Mouse (Mus musculus): ENCODE measurements around the gene Slc22a1. TPM values are rescaled to one million over a fixed set of nuclear protein-coding genes. Genes with fewer than 3 reads are reported as not detected.

Gene Slc22a1
- polyA plus RNA-seq, 1 experiment from 2014 or later, result 51.0 TPM

DNA sequence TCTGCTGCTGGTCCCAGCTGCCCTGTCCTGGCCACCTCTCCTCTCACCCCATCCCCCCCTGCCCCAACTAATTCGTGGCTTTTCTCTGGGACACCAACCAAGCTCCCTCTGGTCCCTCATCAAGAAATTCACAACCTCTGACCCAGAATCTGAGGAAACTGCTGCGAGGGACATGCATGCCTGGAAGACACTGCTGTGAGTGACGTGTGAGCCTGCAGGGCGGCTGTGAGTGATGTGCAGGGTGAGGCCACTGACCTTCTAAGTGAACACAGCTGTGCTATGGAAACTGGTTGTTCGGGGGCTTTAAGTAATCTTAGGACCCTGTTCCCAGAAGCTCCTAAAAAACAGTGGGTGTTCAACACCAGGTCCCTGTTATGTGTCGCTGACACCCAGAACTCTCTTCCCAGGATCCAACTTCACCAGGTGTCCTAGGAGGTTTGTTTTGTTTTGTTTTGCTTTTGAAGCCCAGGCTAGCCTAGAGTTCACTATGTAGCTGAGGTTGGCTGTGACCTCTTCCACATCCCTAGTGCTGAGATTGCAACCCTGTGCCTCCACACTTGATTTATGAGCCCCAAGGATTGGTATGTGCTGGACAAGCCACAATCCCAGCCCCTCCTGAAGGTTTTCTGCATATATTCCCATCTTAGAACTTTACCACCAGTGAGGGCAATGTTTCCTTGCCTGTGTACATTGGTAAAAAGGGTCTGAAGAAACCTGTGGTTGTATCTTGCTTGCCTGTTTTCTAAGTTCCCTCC is 44.5 kb downstream of the Slc22a1 start:
- 48% methylated on average over 6 of the region's 6 CpGs for WGBS
- no peak overlapping the region for H3K9ac ChIP-seq
- no peak overlapping the region for H3K4me3 ChIP-seq
- H3K9me3 ChIP-seq (replicated peaks), result no peaks in the 10 kb centered on the region
- no peak overlapping the region for H3K4me2 ChIP-seq
- ATAC-seq (replicated peaks; ENCODE audit: insufficient number of reproducible peaks, insufficient read depth, low FRiP score, low read depth), result no peak
- H3K4me1 ChIP-seq (replicated peaks), result peaks cover 16% of the 10 kb centered on the region
- H3K27me3 ChIP-seq, result no peaks in the 10 kb centered on the region
- H3K27ac ChIP-seq, result peak overlapping the region; percentile 66
- no peaks in the 10 kb centered on the region for H3K36me3 ChIP-seq

DNA sequence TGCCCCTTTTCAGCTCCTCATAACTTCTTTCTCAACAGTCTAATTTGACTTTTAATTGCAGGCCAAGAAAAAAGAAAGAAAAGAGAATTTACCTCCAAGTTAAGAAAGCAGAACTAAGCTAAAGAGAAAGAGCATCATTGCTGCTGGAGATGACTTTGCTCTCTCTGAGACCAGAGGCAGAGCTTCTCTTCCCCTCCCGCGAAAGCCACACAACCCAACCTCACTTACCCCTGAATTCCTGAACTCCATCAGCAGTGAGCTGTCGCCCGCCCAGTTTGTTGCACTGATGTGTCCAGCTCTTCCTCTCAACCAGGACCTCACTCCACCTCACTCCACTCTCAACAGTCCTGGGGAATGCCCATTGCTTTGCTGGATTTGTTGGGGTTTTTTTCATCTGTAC is 47.6 kb downstream of the Slc22a1 start:
- 74% methylated on average over 4 of the region's 4 CpGs for WGBS
- ATAC-seq (replicated peaks; ENCODE audit: insufficient number of reproducible peaks, insufficient read depth, low FRiP score, low read depth), result no peak

DNA sequence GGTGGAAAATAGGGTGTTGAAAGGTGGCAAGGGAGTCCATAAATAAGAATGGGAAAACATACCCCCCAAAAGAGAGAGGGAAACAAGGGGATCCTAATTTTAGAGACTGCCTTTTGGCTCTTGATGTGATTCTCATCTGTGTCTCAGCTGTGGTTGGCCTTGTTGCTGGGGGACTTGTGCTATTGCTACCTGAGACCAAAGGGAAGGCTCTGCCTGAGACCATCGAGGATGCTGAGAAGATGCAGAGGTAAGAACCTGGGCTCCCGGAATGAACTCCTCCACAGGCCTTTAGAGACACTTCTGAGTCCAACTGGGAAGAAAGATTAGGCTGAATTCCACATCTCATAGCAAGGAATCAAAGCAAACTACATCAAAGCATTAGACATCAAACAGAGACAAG is 56.0 kb downstream of the Slc22a1 start:
- no peak overlapping the region for H3K27ac ChIP-seq
- H3K36me3 ChIP-seq, result no peaks in the 10 kb centered on the region
- H3K4me3 ChIP-seq, result no peak overlapping the region
- H3K4me2 ChIP-seq, result no peak overlapping the region
- no peak for ATAC-seq (replicated peaks; ENCODE audit: insufficient number of reproducible peaks, insufficient read depth, low FRiP score, low read depth)
- H3K9me3 ChIP-seq (replicated peaks), result no peaks in the 10 kb centered on the region
- H3K27me3 ChIP-seq, result no peaks in the 10 kb centered on the region
- WGBS, result 79% methylated on average over 2 of the region's 2 CpGs
- H3K4me1 ChIP-seq (replicated peaks), result no peaks in the 10 kb centered on the region
- no peak overlapping the region for H3K9ac ChIP-seq

More for the DNA sequence above, 47.6 kb downstream of the Slc22a1 start:
- H3K4me3 ChIP-seq, result no peak overlapping the region
- no peaks in the 10 kb centered on the region for H3K36me3 ChIP-seq
- H3K27me3 ChIP-seq, result no peaks in the 10 kb centered on the region
- no peak overlapping the region for H3K9ac ChIP-seq
- no peak overlapping the region for H3K4me2 ChIP-seq
- H3K4me1 ChIP-seq (replicated peaks), result peaks cover 16% of the 10 kb centered on the region
- no peak overlapping the region for H3K27ac ChIP-seq
- H3K9me3 ChIP-seq (replicated peaks), result no peaks in the 10 kb centered on the region

DNA sequence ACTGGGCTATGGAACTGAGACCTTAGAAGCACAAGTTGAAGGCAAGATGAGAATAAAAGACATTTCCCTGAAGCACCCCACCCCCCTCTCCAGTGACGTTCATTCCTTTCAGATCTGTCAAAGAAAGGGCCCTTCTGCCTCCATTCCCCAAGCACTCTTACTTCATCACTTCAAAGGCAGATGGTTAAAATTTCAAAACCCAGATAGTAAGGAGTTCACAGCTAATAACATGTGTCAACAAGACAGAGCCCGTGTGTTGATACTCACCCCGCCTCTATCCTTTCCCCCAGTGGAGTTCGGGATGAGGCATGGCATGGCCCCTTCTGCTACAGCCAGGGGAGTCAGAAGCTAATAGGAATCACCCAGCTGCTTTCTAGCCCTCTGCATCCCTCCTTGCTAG is 60.2 kb downstream of the Slc22a1 start:
- ATAC-seq (replicated peaks; ENCODE audit: insufficient number of reproducible peaks, insufficient read depth, low FRiP score, low read depth), result no peak
- H3K36me3 ChIP-seq, result no peaks in the 10 kb centered on the region
- no peaks in the 10 kb centered on the region for H3K4me1 ChIP-seq (replicated peaks)
- H3K9me3 ChIP-seq (replicated peaks), result no peaks in the 10 kb centered on the region
- H3K27me3 ChIP-seq, result no peaks in the 10 kb centered on the region
- no peak overlapping the region for H3K27ac ChIP-seq
- H3K4me2 ChIP-seq, result no peak overlapping the region
- H3K9ac ChIP-seq, result no peak overlapping the region
- WGBS, result 48% methylated on average over 4 of the region's 4 CpGs
- no peak overlapping the region for H3K4me3 ChIP-seq

DNA sequence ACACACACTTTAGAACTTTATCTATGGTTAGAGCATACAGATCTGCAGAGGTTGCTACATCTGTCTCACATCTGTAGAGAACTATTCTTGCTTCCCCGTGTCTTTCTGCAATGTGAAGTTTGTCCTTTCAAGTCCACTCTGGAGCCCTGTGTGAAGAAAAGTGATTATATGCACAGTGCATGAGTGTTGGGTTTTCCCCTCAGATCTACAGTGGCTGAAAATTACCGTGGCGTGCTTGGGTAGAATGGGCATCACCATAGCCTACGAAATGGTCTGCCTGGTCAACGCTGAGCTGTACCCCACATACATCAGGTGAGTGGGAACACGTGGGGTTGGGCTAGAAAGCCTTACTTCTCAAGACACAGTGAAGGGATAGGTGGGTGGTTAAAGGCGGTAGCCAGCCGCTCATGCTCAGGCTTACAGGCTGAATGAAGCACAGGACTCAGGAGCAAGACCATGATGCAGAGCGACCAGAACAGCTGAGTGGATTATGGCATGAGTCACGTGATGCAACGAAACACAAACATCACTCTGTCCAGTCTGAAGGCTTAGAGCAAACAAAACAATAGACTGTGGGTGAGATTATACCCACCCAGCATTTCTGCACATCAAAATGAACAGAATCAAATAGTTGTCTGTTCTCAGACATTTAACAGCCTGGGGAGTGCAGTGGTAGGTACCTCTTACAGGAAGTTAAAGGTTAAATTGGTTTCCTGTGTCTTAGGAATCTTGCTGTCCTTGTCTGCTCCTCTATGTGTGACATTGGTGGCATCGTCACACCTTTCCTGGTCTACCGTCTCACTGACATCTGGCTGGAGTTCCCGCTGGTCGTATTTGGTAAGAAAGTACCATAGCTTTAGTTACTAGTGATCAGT is 60.9 kb downstream of the Slc22a1 start:
- 83% methylated on average over 15 of the region's 15 CpGs for WGBS
- H3K4me3 ChIP-seq, result no peak overlapping the region

DNA sequence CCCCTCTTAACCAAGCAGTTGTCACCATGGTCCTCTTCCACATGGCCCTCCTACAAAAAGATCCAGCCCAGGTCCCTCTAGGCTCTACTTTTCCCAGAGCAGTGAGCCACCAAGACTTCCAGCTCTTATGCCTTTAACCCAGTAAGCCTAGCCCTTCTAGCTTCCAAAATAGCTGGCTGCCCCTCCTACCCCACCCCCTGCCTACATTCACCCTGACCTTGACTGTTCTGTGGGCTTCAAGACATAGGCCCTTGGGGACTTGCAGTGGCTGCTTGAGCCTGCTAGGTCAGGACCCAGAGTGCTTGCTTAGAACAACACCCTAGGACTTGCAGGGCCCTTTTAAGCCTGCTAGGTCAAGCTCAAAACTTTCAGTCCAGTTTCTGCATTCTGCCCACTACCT is 68.4 kb downstream of the Slc22a1 start:
- H3K4me3 ChIP-seq, result no peak overlapping the region
- no peaks in the 10 kb centered on the region for H3K9me3 ChIP-seq (replicated peaks)
- 0 out of 2 replicates have a peak, but pooled peaks cover 6% of the 10 kb centered on the region for H3K4me1 ChIP-seq (replicated peaks)
- 0 out of 2 replicates have a peak, but pooled peaks have one; percentile 18 for ATAC-seq (replicated peaks; ENCODE audit: insufficient number of reproducible peaks, insufficient read depth, low FRiP score, low read depth)
- no peak overlapping the region for H3K4me2 ChIP-seq
- H3K27me3 ChIP-seq, result no peaks in the 10 kb centered on the region
- H3K36me3 ChIP-seq, result no peaks in the 10 kb centered on the region
- no peak overlapping the region for H3K9ac ChIP-seq
- H3K27ac ChIP-seq, result no peak overlapping the region

More for the DNA sequence above, 60.9 kb downstream of the Slc22a1 start:
- H3K4me1 ChIP-seq (replicated peaks), result no peaks in the 10 kb centered on the region
- no peak overlapping the region for H3K27ac ChIP-seq
- H3K36me3 ChIP-seq, result no peaks in the 10 kb centered on the region
- no peaks in the 10 kb centered on the region for H3K27me3 ChIP-seq
- no peak overlapping the region for H3K4me2 ChIP-seq
- ATAC-seq (replicated peaks; ENCODE audit: insufficient number of reproducible peaks, insufficient read depth, low FRiP score, low read depth), result no peak
- no peak overlapping the region for H3K9ac ChIP-seq
- H3K9me3 ChIP-seq (replicated peaks), result no peaks in the 10 kb centered on the region

DNA sequence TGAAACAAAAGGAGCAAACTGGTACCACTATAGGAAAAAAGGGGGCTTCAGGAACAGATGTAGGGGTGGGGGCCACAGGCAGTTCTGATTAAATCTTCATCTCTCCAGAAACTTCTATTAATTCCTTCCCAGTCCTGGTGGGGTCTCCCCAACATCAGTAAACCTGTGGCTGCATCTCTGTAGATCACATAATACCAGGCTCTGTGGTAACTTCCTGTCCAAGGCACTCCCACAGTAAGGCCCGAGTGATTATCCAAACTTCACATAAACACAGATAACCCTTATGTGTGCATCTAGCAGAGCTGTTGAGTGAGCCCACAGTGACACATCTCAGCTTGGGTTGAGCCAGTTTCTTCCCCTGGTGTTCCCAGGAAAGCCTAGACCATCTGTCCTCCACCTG is 69.0 kb downstream of the Slc22a1 start:
- WGBS, result 23% methylated on average over 1 of the region's 1 CpGs

More for the DNA sequence above, 69.0 kb downstream of the Slc22a1 start:
- no peak overlapping the region for H3K4me2 ChIP-seq
- H3K9me3 ChIP-seq (replicated peaks), result no peaks in the 10 kb centered on the region
- no peak overlapping the region for H3K27ac ChIP-seq
- H3K27me3 ChIP-seq, result no peaks in the 10 kb centered on the region
- 0 out of 2 replicates have a peak, but pooled peaks cover 6% of the 10 kb centered on the region for H3K4me1 ChIP-seq (replicated peaks)
- no peak overlapping the region for H3K4me3 ChIP-seq
- no peak for ATAC-seq (replicated peaks; ENCODE audit: insufficient number of reproducible peaks, insufficient read depth, low FRiP score, low read depth)
- H3K9ac ChIP-seq, result no peak overlapping the region
- H3K36me3 ChIP-seq, result no peaks in the 10 kb centered on the region

Other genes with a start within 250 kb of the Slc22a1 start
- gene Slc22a3, start 168.1 kb downstream of the Slc22a1 start, polyA plus RNA-seq (2015; fragmentation: Nextera tagmentation; extraction: Ambion mirVana), result 0.45 and 1.9 TPM in 2 replicates
- gene Slc22a2, start 91.7 kb downstream of the Slc22a1 start, polyA plus RNA-seq (2015; fragmentation: Nextera tagmentation; extraction: Ambion mirVana), result not detected in 2 replicates
- 121 and 127 TPM in 2 replicates for gene Igf2r, start 93.8 kb upstream of the Slc22a1 start, polyA plus RNA-seq (2015; fragmentation: Nextera tagmentation; extraction: Ambion mirVana)
- gene Mas1, start 192.3 kb upstream of the Slc22a1 start, polyA plus RNA-seq (2015; fragmentation: Nextera tagmentation; extraction: Ambion mirVana), result 0.49 and 0.66 TPM in 2 replicates
- 0.08 TPM in 1 of 2 replicates, not detected in the other for gene Mrgprh, start 200.2 kb upstream of the Slc22a1 start, polyA plus RNA-seq (2015; fragmentation: Nextera tagmentation; extraction: Ambion mirVana)
- 0.77 and 1.3 TPM in 2 replicates for gene Pnldc1, start 234.4 kb upstream of the Slc22a1 start, polyA plus RNA-seq (2015; fragmentation: Nextera tagmentation; extraction: Ambion mirVana)
- 283 and 316 TPM in 2 replicates for gene Tcp1, start 239.9 kb upstream of the Slc22a1 start, polyA plus RNA-seq (2015; fragmentation: Nextera tagmentation; extraction: Ambion mirVana)
- 165 and 199 TPM in 2 replicates for gene Mrpl18, start 240.5 kb upstream of the Slc22a1 start, polyA plus RNA-seq (2015; fragmentation: Nextera tagmentation; extraction: Ambion mirVana)

Measured in heart, embryonic 15.5 days (tissue).